Mouse (Mus musculus) CH12.LX (cell line): ENCODE results near the gene Slc4a4. TPM values are rescaled to one million over a fixed set of nuclear protein-coding genes. Genes with fewer than 3 reads are reported as not detected.

ENCODE experiments used
- DNase-seq: peaks from one replicate; pipeline ENCODE4 v3.0.0-alpha.2; 2013; ENCODE audit errors: extremely low read depth
- H3K27ac ChIP-seq: 2 replicates; pipeline ENCODE4 v1.5.1; 2012; ENCODE audit warnings: low read depth, mild to moderate bottlenecking, control low read depth, moderate library complexity; ENCODE audit not compliant: insufficient read depth
- H3K27me3 ChIP-seq: replicated peaks from 2 replicates; pipeline ENCODE3; 2012; ENCODE audit warnings: inconsistent platforms
- H3K36me3 ChIP-seq, 2 experiments: replicated peaks in 1 of 2; 2 replicates each; pipeline versions ENCODE3 to v1.6.1; 2012; ENCODE audit warnings: inconsistent platforms in 1 of 2, low read length in 1 of 2, mild to moderate bottlenecking in 1 of 2, mixed read lengths in 1 of 2, moderate library complexity in 1 of 2; ENCODE audit not compliant: control insufficient read depth in 1 of 2, insufficient read depth in 1 of 2
- H3K4me1 ChIP-seq, 2 experiments: 2 replicates each; pipeline ENCODE4 v1.6.1; 2012; ENCODE audit warnings: inconsistent platforms in 1 of 2, moderate library complexity in 1 of 2; ENCODE audit not compliant: insufficient read depth in 2 of 2, control insufficient read depth in 1 of 2
- H3K4me2 ChIP-seq: 2 replicates; pipeline ENCODE4 v1.6.1; 2012; ENCODE audit warnings: low read depth, mild to moderate bottlenecking, control low read depth; ENCODE audit not compliant: poor library complexity, insufficient read depth, severe bottlenecking
- H3K4me3 ChIP-seq, 3 experiments: fragments of 150-350 bp in 1 of 3; sonication (generic) in 1 of 3; replicated peaks in 1 of 3; 2 replicates each; pipeline versions ENCODE3 to v1.5.1; 2011 to 2012; ENCODE audit warnings: low read depth in 2 of 3, low read length in 2 of 3, mild to moderate bottlenecking in 2 of 3, moderate library complexity in 2 of 3, control low read depth in 1 of 3, improper control_type of control experiment in 1 of 3, inconsistent platforms in 1 of 3, mixed read lengths in 1 of 3; ENCODE audit not compliant: poor library complexity in 1 of 3
- H3K79me2 ChIP-seq: replicated peaks from 2 replicates; pipeline ENCODE4 v1.6.1; 2012; ENCODE audit warnings: mild to moderate bottlenecking, moderate library complexity; ENCODE audit not compliant: control insufficient read depth, poor library complexity, insufficient read depth, severe bottlenecking; ENCODE audit errors: extremely low read depth
- H3K9ac ChIP-seq: 2 replicates; pipeline ENCODE4 v1.6.1; 2012; ENCODE audit warnings: low read depth, mild to moderate bottlenecking, control low read depth, moderate library complexity; ENCODE audit not compliant: insufficient read depth
- H3K9me3 ChIP-seq: replicated peaks from 2 replicates; pipeline ENCODE3; 2012; ENCODE audit warnings: low read length, inconsistent platforms, mixed read lengths
- CHD1 ChIP-seq: IDR thresholded peaks from 2 replicates; pipeline ENCODE4 v1.6.1; 2012; ENCODE audit warnings: low read depth, low read length, improper control_type of control experiment, inconsistent platforms
- CTCF ChIP-seq, 2 experiments: IDR thresholded peaks in 1 of 2; conservative IDR thresholded peaks in 1 of 2; 2 replicates each; pipeline ENCODE4 v1.5.1; 2011 to 2012; ENCODE audit warnings: low read depth in 2 of 2, low read length in 2 of 2, improper control_type of control experiment in 1 of 2, inconsistent platforms in 1 of 2, mild to moderate bottlenecking in 1 of 2, moderate library complexity in 1 of 2
- EP300 ChIP-seq: IDR thresholded peaks from 2 replicates; pipeline ENCODE4 v1.6.1; 2011; ENCODE audit warnings: low read length, improper control_type of control experiment
- GABPA ChIP-seq: IDR thresholded peaks from 2 replicates; pipeline ENCODE4 v1.6.1; 2012; ENCODE audit warnings: low read depth, low read length, improper control_type of control experiment, inconsistent platforms; ENCODE audit not compliant: insufficient replicate concordance
- IRF4 ChIP-seq: IDR thresholded peaks from 2 replicates; pipeline ENCODE4 v1.6.1; 2014; ENCODE audit warnings: low read depth, mild to moderate bottlenecking, inconsistent platforms, low read length, improper control_type of control experiment
- JUN ChIP-seq: IDR thresholded peaks from 2 replicates; pipeline ENCODE4 v1.6.1; 2011; ENCODE audit warnings: low read depth, mild to moderate bottlenecking, low read length, improper control_type of control experiment, moderate library complexity; ENCODE audit not compliant: insufficient read depth
- MAFK ChIP-seq: IDR thresholded peaks from 2 replicates; pipeline ENCODE4 v1.6.1; 2011; ENCODE audit warnings: low read length, improper control_type of control experiment; ENCODE audit not compliant: insufficient replicate concordance
- MAX ChIP-seq: IDR thresholded peaks from 2 replicates; pipeline ENCODE4 v1.6.1; 2011; ENCODE audit warnings: low read length, improper control_type of control experiment
- NELFE ChIP-seq: IDR thresholded peaks from 2 replicates; pipeline ENCODE4 v1.6.1; 2011; ENCODE audit warnings: low read depth, low read length, improper control_type of control experiment
- POLR2A ChIP-seq: IDR thresholded peaks from 2 replicates; pipeline ENCODE4 v1.6.1; 2011; ENCODE audit warnings: low read depth, mild to moderate bottlenecking, improper control_type of control experiment, low read length
- POLR2AphosphoS2 ChIP-seq: IDR thresholded peaks from 2 replicates; pipeline ENCODE4 v1.6.1; 2011; ENCODE audit warnings: low read depth, low read length, improper control_type of control experiment
- RCOR1 ChIP-seq: conservative IDR thresholded peaks from 2 replicates; pipeline ENCODE4 v1.6.1; 2012; ENCODE audit warnings: low read depth, mild to moderate bottlenecking, inconsistent platforms, low read length, improper control_type of control experiment
- SIN3A ChIP-seq: IDR thresholded peaks from 2 replicates; pipeline ENCODE4 v1.6.1; 2012; ENCODE audit warnings: low read length, improper control_type of control experiment, inconsistent platforms
- SMC3 ChIP-seq: IDR thresholded peaks from 2 replicates; pipeline ENCODE4 v1.6.1; 2011; ENCODE audit warnings: low read depth, low read length, improper control_type of control experiment
- TBP ChIP-seq: conservative IDR thresholded peaks from 2 replicates; pipeline ENCODE4 v1.6.1; 2011; ENCODE audit warnings: low read depth, low read length, improper control_type of control experiment
- TCF12 ChIP-seq: IDR thresholded peaks from 2 replicates; pipeline ENCODE4 v1.6.1; 2014; ENCODE audit warnings: low read depth, mild to moderate bottlenecking, inconsistent platforms, low read length, improper control_type of control experiment
- UBTF ChIP-seq: IDR thresholded peaks from 2 replicates; pipeline ENCODE4 v1.6.1; 2012; ENCODE audit warnings: low read depth, mild to moderate bottlenecking, inconsistent platforms, low read length, improper control_type of control experiment, moderate library complexity
- USF1 ChIP-seq: IDR thresholded peaks from 2 replicates; pipeline ENCODE4 v1.6.1; 2014; ENCODE audit warnings: low read depth, mild to moderate bottlenecking, inconsistent platforms, low read length, improper control_type of control experiment
- ZC3H11A ChIP-seq: IDR thresholded peaks from 2 replicates; pipeline ENCODE4 v1.6.1; 2012; ENCODE audit warnings: low read depth, mild to moderate bottlenecking, inconsistent platforms, low read length, improper control_type of control experiment
- ZKSCAN1 ChIP-seq: IDR thresholded peaks from 2 replicates; pipeline ENCODE4 v1.6.1; 2012; ENCODE audit warnings: low read depth, inconsistent platforms, low read length, improper control_type of control experiment, borderline replicate concordance
- ZNF384 ChIP-seq: IDR thresholded peaks from 2 replicates; pipeline ENCODE4 v1.6.1; 2012; ENCODE audit warnings: low read depth, low read length, improper control_type of control experiment, inconsistent platforms
- dilution Hi-C: fragments of 300-500 bp; cut with MboI; formaldehyde crosslinking; loops from 2 replicates; pipeline ENCODE4 v1.14.3; 2020; ENCODE audit warnings: low sequenced_read_pairs; ENCODE audit not compliant: extremely low pct_unique_long_range_greater_than_20kb, extremely low pct_ligation_motif_present
- in situ Hi-C: fragments of 300-500 bp; cut with MboI; formaldehyde crosslinking; loops from 3 replicates; pipeline ENCODE4 v1.14.3; 2019; ENCODE audit warnings: low sequenced_read_pairs, low pct_ligation_motif_present, low pct_unique_long_range_greater_than_20kb, mixed read lengths
- polyA plus RNA-seq: library from polyadenylated mRNA; unstranded; fragments of >175 nt; gene quantifications from 2 replicates; pipeline ENCODE4 v1.2.1, GENCODE M21; 2012; ENCODE audit warnings: low read depth; ENCODE audit not compliant: insufficient read length
- total RNA-seq, 2 experiments: library from RNA; depleted of rRNA; stranded (reverse); fragments of 300-350 nt in 1 of 2; fragments of >200 nt in 1 of 2; gene quantifications; 2 replicates each; pipeline ENCODE4 v1.2.3; 2012 to 2014

The Slc4a4 gene
- total and polyA plus RNA-seq, 3 experiments, result not detected

GRCm38 (mm10) chr5:89198501-89198900, 311.9 kb downstream of the Slc4a4 start:
- Histone ChIP-seq H3K4me3 (no peak overlapping the region), H3K4me2 (no peak overlapping the region), H3K27me3 (no peaks in the 10 kb centered on the region), H3K36me3 (no peaks in the 10 kb centered on the region), H3K9me3 (no peaks in the 10 kb centered on the region), H3K9ac (no peak overlapping the region), H3K4me1 (peaks cover 0 to 5% of the 10 kb centered on the region in 2 experiments; a peak in 2 of 4 replicates), H3K27ac (no peak overlapping the region), H3K79me2 (no peaks in the 10 kb centered on the region)
- dilution Hi-C loops (no loop called here), in situ Hi-C loops (no loop called here)
- peak; percentile 58 for DNase-seq
- 0 out of 2 replicates have a peak, but pooled peaks have one; percentile 9 for TF ChIP-seq EP300
- TF ChIP-seq ZKSCAN1, result no peak
- no peak for TF ChIP-seq NELFE
- TF ChIP-seq JUN, result no peak
- no peak for TF ChIP-seq MAX
- TF ChIP-seq TBP, result no peak
- peak; percentile 33; the same call in 1 of the 2 replicates for TF ChIP-seq ZNF384
- no peak for TF ChIP-seq ZC3H11A
- no peak for TF ChIP-seq RCOR1
- TF ChIP-seq GABPA, result no peak
- TF ChIP-seq IRF4, result no peak

- Histone ChIP-seq H3K4me2 (no peak overlapping the region), H3K9ac (no peak overlapping the region), H3K4me3 (no peak overlapping the region), H3K4me1 (no peaks in the 10 kb centered on the region), H3K79me2 (no peaks in the 10 kb centered on the region), H3K36me3 (no peaks in the 10 kb centered on the region), H3K27me3 (no peaks in the 10 kb centered on the region), H3K27ac (no peak overlapping the region), H3K9me3 (no peaks in the 10 kb centered on the region)
- no peak for DNase-seq
- in situ Hi-C loops (no loop called here), dilution Hi-C loops (no loop called here)
- TF ChIP-seq SMC3 (no peak), POLR2AphosphoS2 (no peak), MAX (no peak), ZC3H11A (no peak), POLR2A (no peak), TCF12 (no peak), GABPA (no peak), NELFE (no peak), CHD1 (no peak), USF1 (no peak), ZNF384 (no peak), UBTF (no peak), CTCF (conservative IDR thresholded peaks at IDR 0.05 in 1 of 2, IDR thresholded peaks at IDR 0.05 in 1 of 2; ENCODE audit: low read depth in 2 of 2, low read length in 2 of 2) (no peak), MAFK (no peak), SIN3A (no peak), JUN (no peak)
Measured at GRCm38 (mm10) chr5:89209973-89210703, 323.5 kb downstream of the Slc4a4 start.
